Mouse (Mus musculus) naive thymus-derived CD4-positive, alpha-beta T cell, adult 2 months (primary cell): ENCODE measurements around the gene Tgif1.
"Not testable (repeated sequence)": the region's sequence is repeated elsewhere in the genome, so short reads cannot be mapped to it uniquely, and the experiment has no call there.

Experiments
- DNase-seq: peaks from one replicate; pipeline ENCODE4 v3.0.0-alpha.2; 2011; ENCODE audit warnings: low read depth

Tgif1 gene

DNA sequence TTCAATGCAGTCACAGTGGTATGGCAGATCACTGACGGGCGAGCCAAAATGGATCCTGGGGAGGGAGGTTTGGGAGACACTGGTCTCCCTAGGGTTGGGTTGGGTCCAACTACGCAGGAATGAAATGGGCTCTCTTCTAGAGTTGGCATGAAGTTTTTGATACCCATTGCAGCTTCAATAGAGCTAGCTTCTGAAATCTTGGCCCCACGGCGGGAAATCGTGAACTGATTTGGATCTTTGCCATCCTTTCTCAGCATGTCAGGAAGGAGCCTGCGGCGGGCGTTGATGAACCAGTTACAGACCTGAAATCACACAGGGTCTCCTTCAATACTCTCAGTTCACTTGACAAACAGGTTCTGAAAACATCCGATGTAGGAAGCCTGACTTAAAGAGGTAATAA is 8.4 kb downstream of the Tgif1 start:
- no peak for DNase-seq

DNA sequence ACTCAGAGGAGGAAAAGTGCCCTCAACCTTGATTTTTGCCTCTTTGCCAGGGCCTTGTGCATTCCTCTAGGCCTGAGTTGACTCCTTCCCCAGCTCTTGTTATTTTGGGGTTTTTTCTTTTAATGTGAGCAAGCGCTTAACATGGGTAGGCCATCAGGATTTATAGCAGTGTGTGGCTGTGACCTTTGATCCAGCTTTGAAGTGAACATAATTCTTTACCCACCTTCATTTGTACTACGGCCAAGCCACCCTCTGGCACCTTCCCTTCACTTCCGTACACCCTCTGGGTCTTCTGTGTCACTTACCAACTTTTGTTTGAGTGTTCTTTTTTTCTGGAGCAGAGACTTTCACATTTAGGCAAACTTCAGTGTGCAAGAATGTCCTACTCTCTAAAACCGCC is 10.1 kb downstream of the Tgif1 start:
- no peak for DNase-seq

DNA sequence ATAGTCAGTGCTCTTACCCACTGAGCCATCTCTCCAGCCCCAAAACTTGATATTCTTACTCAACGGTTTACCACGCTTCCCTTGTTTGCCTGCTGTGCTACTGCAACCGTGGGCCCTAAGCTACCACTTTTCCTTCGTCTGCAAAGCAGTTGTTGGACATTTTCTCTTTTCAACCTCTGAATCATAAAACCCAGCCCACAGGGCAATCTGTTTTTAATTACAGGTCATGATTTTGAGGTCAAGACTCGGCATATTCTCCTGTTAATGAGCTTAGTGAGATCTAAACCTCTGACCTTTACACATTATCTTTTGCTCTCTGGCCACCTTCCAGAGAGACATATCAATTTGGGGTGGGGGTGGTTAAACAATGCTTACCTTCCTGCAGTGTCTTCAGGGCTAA is 14.8 kb downstream of the Tgif1 start:
- no peak for DNase-seq

DNA sequence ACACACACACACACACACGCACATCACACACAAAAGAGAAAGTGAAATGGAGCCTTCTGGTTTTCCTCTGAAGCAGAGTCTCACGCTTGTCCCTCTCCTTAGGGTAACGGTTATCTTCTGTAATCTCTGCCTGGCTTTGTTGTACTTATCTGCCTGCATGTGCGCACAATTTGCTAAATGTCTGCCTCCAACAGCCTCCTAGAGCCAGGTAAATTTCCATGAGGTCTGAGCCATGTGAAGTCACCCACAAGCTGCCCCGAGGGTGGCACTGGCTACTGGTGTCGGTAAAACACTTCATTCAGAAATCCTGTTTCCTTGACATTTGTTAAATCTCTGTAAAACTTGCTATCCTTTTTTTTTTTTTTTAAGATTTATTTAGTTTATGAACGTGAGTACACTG is 15.3 kb downstream of the Tgif1 start:
- no peak for DNase-seq

DNA sequence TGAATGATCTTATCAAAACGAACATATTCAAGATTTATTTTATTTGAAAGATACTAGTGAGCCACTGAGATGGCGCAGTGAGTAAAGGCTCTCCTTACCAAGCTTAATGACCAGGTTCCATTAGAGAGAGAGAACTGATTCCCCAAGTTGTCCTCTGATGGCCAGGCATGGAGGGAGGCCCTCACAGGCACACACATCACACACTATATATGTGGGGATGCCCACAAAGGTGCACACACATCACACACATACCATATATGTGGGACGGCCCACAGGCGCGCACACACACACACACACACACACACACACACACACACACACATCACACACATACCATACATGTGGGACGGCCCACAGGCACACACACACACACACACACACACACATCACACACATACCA is 15.9 kb downstream of the Tgif1 start:
- not testable (repeated sequence) for DNase-seq

DNA sequence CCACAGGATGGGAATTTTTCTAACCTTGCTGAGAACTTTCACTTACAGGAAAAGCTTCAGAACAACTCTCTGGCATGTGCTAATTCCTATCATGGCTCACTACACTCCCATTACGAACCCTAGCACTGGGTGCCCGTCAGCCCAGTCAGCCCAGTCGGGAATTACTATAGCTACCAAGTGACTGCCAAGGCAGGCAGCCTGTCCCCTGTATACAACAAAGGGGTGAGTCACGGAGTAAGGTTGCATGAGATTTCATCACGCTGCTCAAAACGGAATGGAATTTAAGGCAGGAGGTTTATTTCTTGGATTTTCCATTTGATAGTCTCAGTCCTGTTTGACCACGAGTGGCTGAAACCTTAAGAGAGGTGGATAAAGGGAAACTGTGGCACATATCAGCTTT is 16.5 kb downstream of the Tgif1 start:
- no peak for DNase-seq

DNA sequence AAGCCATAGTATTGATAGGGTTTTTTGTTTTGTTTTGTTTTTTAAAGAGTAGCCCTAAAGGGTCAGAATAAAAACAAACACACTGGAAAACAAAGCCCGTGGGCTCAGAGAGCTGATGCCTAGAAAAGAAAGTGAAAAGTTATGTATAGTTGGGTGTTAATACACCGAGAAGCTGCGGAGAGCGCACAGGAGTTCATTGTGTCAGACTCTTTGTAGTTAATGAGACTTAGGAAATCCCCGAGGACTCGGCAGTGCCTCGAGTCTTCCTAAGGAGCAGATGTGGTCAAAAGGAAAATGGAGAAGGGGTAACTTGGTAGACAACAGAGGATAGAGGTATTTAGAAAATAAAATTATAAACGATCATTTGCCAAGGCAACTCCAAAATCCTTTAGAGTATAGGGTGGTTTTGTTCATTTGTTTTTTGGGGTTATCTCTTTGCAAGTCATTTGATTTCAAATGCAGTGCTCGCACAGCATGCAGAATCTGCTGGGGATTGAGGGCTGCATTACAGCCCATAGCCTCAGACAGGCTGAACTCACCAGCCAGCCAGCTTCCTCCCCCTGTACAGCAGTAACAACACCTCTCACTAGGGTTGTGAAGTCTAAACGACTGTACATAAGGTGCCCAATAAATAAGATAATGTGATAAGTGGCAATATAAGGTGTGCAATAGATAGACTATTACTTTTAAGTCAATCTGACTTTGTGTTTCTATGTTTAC is 18.1 kb downstream of the Tgif1 start:
- DNase-seq = no peak

DNA sequence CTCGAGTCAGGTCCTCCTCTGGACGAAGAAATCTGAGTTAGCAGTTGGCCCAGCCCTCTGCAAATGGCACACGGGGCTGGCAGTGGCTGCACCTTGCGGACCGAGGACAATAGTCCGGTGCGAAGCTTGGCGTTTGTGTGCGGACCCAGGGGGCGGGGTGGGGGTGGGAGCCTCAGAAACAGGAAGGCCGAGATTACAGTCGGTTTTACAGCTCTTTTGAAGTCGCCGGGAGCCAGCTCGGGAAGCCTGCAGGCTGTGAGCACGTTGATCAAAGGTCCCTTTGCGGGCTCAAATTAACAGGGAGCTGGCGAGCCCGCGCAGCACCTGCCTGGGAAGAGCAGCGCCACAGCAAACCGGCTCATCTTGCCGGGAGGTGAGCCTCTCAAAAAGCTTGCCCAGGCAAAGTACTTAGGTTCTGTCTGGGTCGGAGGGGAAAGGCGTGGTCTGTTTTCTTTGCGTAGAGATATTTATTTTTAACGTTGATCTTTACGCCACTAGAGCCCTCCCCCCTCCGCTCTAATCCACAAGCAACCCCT is 18.8 kb downstream of the Tgif1 start:
- DNase-seq = no peak

DNA sequence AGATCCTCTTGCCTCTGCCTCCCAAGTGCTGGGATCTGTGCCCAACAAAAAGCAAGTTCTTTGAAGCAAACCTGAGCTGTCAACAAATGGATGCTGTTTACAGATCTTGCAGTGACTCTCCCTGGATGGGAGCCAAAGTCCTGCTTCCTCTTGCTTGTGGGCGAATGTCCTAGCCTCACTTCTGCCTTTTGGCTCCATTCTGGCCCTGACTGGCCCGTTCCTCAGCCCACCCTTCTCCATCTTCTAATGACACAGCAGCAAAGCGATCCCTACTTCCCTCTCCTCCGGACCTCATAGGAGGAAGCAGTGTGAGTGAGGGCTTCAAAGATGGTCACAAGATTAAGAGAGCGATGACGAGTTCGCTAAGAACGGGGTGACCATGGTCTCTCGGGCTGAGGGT is 20.8 kb downstream of the Tgif1 start:
- DNase-seq = no peak

GRCm38 (mm10) chr17:70831591-70831990 is 21.8 kb downstream of the Tgif1 start:
- no peak for DNase-seq

DNA sequence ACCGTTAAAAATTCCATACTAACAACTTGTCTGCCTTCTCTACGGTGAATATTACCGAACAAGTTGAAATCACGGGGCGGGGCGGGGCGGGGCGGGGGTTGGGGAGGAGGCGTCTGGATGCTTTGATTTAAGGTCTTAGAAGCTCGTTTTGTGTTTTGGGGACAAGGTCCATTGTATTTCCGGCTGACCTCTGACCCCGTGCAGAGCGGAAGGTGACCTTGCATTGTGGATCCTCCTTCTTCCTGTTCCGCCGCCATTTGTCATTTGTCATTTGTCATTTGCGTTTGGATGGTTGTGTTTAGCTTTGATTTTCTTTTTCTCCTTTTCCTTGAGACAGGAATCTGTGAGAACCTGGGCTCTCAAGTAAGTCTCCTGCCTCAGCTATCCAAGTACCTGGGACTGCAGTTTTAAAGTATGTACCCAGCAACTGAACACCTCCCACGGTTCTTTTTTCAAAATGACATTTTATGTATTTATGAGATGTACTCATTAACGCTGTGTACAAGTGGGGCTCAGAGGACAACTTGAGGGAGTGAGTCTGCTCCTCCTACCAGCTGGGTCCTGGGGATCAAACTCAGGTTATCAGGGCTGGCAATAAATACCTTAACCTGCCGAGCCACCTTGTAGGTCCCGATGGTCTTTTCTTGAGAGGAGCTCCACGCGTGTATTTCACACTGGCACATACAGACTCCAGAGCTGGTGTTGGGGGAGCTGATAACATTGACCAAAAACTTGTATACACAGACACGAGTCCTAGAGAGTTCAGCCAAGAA is 23.2 kb downstream of the Tgif1 start:
- no peak for DNase-seq

DNA sequence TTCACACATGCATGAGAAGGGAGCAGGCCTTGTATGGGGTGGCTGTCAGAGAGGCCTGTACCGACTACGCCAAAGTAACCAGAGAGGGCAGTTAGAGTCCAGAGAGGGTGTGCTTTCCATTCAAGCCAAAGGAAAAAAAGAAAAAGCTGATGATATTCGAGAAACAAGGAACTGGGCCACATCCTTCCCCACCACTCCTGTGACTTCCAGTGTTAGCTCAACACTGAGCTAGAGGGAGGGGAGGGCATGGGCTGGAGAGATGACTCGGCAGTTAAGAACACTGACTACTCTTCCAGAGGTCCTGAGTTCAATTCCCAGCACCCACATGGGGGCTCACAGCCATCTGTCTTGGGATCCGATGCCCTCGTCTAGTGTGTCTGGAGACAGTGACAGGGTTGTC is 24.1 kb downstream of the Tgif1 start:
- no peak for DNase-seq

DNA sequence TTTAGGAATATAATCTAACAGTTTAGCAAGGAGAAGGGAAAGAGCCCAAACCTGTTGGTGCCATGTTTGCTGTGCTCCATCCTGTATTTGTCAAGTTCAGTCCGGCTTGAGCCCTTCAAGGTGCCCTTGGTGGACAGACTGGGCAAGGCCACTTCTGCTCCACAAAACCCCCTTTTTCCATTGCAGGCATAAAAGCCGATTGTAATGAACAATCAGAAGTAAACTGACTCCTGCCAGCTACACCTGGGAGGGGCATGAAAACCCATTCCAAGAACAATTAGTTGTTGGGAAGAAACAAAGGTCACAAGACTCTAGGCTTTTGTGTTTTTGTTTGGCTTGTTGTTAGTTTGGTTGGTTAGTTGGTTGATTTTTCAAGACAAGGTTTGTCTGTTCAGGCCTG is 24.8 kb downstream of the Tgif1 start:
- no peak for DNase-seq

- DNase-seq = no peak
These were observed 25.2 kb downstream of the Tgif1 start for GRCm38 (mm10) chr17:70828180-70828528.

DNA sequence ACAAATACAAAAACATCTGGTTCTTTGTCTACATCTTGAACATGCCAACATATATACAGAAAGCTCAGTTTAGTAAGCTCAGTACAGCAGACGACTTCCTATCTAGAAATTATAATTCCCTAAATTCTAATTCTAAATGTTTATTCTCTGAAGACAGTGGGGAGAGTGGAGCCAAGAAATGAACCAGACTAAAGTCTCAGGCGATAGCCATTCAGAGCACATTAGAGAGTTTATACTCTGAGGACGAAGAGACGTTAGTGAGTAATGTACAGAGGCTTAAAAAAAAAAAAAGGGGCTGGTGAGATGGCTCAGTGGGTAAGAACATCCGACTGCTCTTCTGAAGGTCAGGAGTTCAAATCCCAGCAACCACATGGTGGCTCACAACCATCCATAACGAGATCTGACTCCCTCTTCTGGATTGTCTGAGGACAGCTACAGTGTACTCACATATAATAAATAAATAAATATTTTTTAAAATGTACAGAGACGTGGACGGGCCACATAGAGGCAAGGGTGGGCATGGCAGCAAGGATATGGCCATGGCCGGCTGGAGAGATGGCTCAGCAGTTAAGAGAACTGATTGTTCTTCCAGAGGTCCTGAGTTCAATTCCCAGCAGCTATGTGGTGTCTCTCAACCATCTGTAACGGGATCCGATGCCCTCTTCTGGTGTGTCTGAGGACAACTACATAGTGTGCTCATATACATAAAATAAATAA is 25.7 kb downstream of the Tgif1 start:
- DNase-seq = not testable (repeated sequence)

- no peak for DNase-seq
These were observed 27.1 kb downstream of the Tgif1 start for GRCm38 (mm10) chr17:70826227-70826626.

DNA sequence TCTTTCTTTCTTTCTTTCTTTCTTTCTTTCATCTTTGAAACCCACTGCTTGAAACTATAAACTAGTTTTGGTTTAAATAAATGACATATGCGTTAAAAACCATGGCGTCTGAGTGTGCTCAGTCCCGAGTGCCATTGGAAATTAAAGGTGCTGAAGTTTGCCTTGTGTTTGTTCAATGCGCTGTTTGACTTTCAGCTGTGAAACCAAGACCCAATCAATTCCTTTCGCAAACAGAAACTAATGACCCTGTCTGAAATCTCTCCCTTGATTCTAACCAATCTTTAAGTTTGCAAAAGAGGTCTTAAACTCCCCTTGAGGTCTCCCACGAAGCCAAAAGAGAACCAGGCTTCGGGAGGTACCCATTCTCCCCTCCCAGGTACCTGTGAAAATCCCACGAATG is 30.3 kb downstream of the Tgif1 start:
- DNase-seq = no peak

GRCm38 (mm10) chr17:70817862-70818451 is 35.4 kb downstream of the Tgif1 start:
- DNase-seq = no peak

DNA sequence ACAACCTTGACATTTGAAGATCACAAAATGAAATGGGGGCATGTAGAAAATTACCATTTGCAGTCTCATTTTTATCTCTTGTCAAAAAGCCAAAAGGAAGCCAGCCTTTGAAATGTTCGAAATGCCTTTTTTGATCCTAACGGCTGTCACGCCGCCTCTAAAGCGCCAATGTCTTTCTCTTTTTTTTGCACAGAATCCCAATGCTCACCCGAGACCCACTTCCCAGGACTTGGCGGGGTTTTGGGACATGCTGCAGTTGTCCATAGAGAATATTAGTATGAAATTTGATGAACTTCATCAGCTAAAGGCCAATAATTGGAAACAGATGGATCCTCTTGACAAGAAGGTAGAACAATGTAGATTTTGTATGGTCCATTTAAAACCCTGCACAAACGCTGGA is 38.3 kb downstream of the Tgif1 start:
- DNase-seq = no peak

- DNase-seq = no peak
These were observed 42.6 kb downstream of the Tgif1 start for GRCm38 (mm10) chr17:70810795-70811194.

- DNase-seq = no peak
These were observed 43.6 kb downstream of the Tgif1 start for GRCm38 (mm10) chr17:70809776-70810175.

- DNase-seq = no peak
These were observed 44.5 kb downstream of the Tgif1 start for GRCm38 (mm10) chr17:70808837-70809236.

DNA sequence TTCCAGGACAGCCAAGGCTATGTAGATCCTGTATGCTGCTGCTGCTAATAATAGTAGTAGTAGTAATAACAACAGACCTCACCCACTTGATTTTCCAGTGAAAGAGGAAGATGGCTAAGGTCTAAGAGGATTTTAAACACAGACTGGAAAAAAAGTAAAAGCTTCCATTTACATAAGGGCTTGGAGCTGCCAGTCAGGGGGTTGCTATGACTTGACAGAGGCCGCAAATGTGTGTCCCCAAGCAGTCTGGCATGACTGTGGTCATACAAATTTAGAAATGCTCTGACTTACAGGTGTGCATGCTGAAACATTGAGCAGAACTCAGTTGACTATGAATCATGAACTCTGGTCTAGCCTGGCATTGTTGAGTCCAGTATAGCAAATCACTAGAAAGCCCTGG is 45.5 kb downstream of the Tgif1 start:
- no peak for DNase-seq
